ENCODE assay signal across 23 mouse cellular contexts in genomic region chr17:45882682-45883081, GRCm38 (mm10).
A peak's percentile ranks its signal among the peaks of the same experiment; 100 is the strongest.
DNase-seq lines count a peak whose midpoint lies in the region.
"Had no signal": no experiment of that assay in that cellular context is flagged by ENCODE, and none has a peak within 500 bp of the region (broad histone marks: within the 10 kb centered on the region; RNA-seq: fewer than 3 reads in every experiment).

No protein-coding gene starts in this region.

- H3K9me3 ChIP-seq in heart, embryonic 10.5 days = no peaks in the 10 kb centered on the region
- H3K9me3 ChIP-seq in limb, embryonic 10.5 days (replicated peaks) = 0 out of 2 replicates have a peak, but pooled peaks cover 2% of the 10 kb centered on the region
- H3K9me3 ChIP-seq: embryonic facial prominence, embryonic 13.5 days; embryonic facial prominence, embryonic 15.5 days; forebrain, embryonic 12.5 days had no signal

- H3K27ac ChIP-seq in heart, embryonic 10.5 days = no peak overlapping the region
- peak overlapping the region; percentile 53 for H3K27ac ChIP-seq in limb, embryonic 10.5 days
- H3K27ac ChIP-seq: embryonic facial prominence, embryonic 13.5 days; embryonic facial prominence, embryonic 15.5 days; forebrain, embryonic 10.5 days; forebrain, embryonic 12.5 days had no signal

- no peaks in the 10 kb centered on the region for H3K36me3 ChIP-seq in heart, embryonic 10.5 days
- H3K36me3 ChIP-seq in limb, embryonic 10.5 days = no peaks in the 10 kb centered on the region
- H3K36me3 ChIP-seq: embryonic facial prominence, embryonic 13.5 days; embryonic facial prominence, embryonic 15.5 days; forebrain, embryonic 10.5 days; forebrain, embryonic 12.5 days; G1E had no signal

- peak; percentile 93 for DNase-seq in heart, adult 11 months
- DNase-seq in heart, embryonic 10.5 days (ENCODE audit: low spot score) = no peak
- DNase-seq in heart, postnatal 10 days = peak; percentile 51 to 55
- no peak for DNase-seq in heart, postnatal 25 days (ENCODE audit: low spot score)
- no peak for DNase-seq in limb, embryonic 10.5 days (ENCODE audit: low spot score)
- DNase-seq: adrenal gland, adult 2 months; adrenal gland, postnatal 10 days; adrenal gland, postnatal 25 days; B cell, adult 2 months; cerebellum, adult 11 months; cerebellum, adult 18-20 months; cerebellum, adult 8-10 months; cerebellum, adult 9-11 months; cerebellum, postnatal 14 days; cerebellum, postnatal 36 days; embryo, embryonic 11 days had no signal

- no peak overlapping the region for H3K4me3 ChIP-seq in heart, embryonic 10.5 days
- no peak overlapping the region for H3K4me3 ChIP-seq in limb, embryonic 10.5 days
- H3K4me3 ChIP-seq: embryonic facial prominence, embryonic 13.5 days; embryonic facial prominence, embryonic 15.5 days; erythroblast, embryonic 14.5 days; forebrain, embryonic 10.5 days; forebrain, embryonic 12.5 days had no signal

- intact Hi-C loops in heart, postnatal 10 days (cut with DNase I) = no loop called here
- intact Hi-C loops in heart, postnatal 25 days (cut with DNase I) = no loop called here

- 59% methylated on average over 3 of the region's 3 CpGs for WGBS in heart, embryonic 10.5 days
- WGBS in limb, embryonic 10.5 days = 79% methylated on average over 3 of the region's 3 CpGs

- H3K4me1 ChIP-seq in heart, embryonic 10.5 days = peaks cover 44% of the 10 kb centered on the region
- H3K4me1 ChIP-seq in limb, embryonic 10.5 days = peaks cover 54% of the 10 kb centered on the region

- peaks cover 14% of the 10 kb centered on the region; the same call in 1 of the 2 replicates for H3K27me3 ChIP-seq in heart, embryonic 10.5 days (ENCODE audit: insufficient read depth, poor library complexity, severe bottlenecking)
- peaks cover 12% of the 10 kb centered on the region for H3K27me3 ChIP-seq in limb, embryonic 10.5 days (ENCODE audit: low read depth, poor library complexity, severe bottlenecking)
- H3K27me3 ChIP-seq: embryonic facial prominence, embryonic 13.5 days; embryonic facial prominence, embryonic 15.5 days; Patski had no signal

Comparison
In these comparisons a context has a peak if more than half of its experiments do, and no peak if none do; other contexts are left out.
1. DNase-seq: peak in heart, adult 11 months (single experiment) and heart, postnatal 10 days (2 of 2); none in heart, embryonic 10.5 days (single experiment), heart, postnatal 25 days (single experiment) and limb, embryonic 10.5 days (single experiment).